Mouse (Mus musculus) CH12.LX (cell line): ENCODE measurements around the gene Tshr.

Experiments
- CTCF ChIP-seq, 2 experiments: IDR thresholded peaks in 1 of 2; conservative IDR thresholded peaks in 1 of 2; 2 replicates each; pipeline ENCODE4 v1.5.1; 2011 to 2012; ENCODE audit warnings: low read depth in 2 of 2, low read length in 2 of 2, improper control_type of control experiment in 1 of 2, inconsistent platforms in 1 of 2, mild to moderate bottlenecking in 1 of 2, moderate library complexity in 1 of 2
- EP300 ChIP-seq: IDR thresholded peaks from 2 replicates; pipeline ENCODE4 v1.6.1; 2011; ENCODE audit warnings: low read length, improper control_type of control experiment
- MAX ChIP-seq: IDR thresholded peaks from 2 replicates; pipeline ENCODE4 v1.6.1; 2011; ENCODE audit warnings: low read length, improper control_type of control experiment
- MYC ChIP-seq: IDR thresholded peaks from 2 replicates; pipeline ENCODE4 v1.6.1; 2011; ENCODE audit warnings: low read depth, mild to moderate bottlenecking, improper control_type of control experiment, low read length
- POLR2A ChIP-seq: IDR thresholded peaks from 2 replicates; pipeline ENCODE4 v1.6.1; 2011; ENCODE audit warnings: low read depth, mild to moderate bottlenecking, improper control_type of control experiment, low read length
- SMC3 ChIP-seq: IDR thresholded peaks from 2 replicates; pipeline ENCODE4 v1.6.1; 2011; ENCODE audit warnings: low read depth, low read length, improper control_type of control experiment

DNA sequence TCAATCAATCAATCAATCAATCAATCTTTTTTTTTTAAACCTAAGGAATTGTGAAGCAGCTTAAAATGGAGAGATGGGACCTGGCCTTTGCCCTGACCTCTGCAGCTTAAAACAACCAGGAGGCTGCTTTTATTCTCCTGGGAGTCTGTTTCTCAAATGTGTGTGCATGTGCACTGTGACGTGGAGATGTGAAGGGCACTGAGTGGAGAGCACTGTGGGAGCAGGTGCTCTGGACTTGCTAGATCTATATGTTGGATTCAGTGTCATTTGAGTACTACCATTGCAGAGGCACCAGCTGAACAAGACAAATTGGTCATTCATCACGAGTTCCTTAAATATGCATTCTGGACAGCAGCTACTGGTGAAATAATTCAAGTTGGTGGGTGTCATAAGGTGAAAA, 42.8 kb downstream of the Tshr start:
- no peak for TF ChIP-seq POLR2A
- no peak for TF ChIP-seq MAX
- no peak for TF ChIP-seq EP300
- TF ChIP-seq CTCF (conservative IDR thresholded peaks at IDR 0.05 in 1 of 2, IDR thresholded peaks at IDR 0.05 in 1 of 2; ENCODE audit: low read depth in 2 of 2, low read length in 2 of 2), result no peak
- TF ChIP-seq SMC3, result no peak
- TF ChIP-seq MYC, result no peak
